Mouse (Mus musculus): ENCODE results near the gene S1pr1. TPM values are rescaled to one million over a fixed set of nuclear protein-coding genes. Genes with fewer than 3 reads are reported as not detected.
A peak's percentile ranks its signal among the peaks of the same experiment; 100 is the strongest.

The S1pr1 gene
- polyA plus RNA-seq, 1 experiment from 2014 or later: 18.9 TPM

- no peak overlapping the region for H3K9ac ChIP-seq
- H3K4me1 ChIP-seq: no peaks in the 10 kb centered on the region
- no peak for ATAC-seq (ENCODE audit: low FRiP score, low read depth)
- 91% methylated on average over 3 of the region's 3 CpGs for WGBS
- H3K4me3 ChIP-seq: no peak overlapping the region
- no peak overlapping the region for H3K27ac ChIP-seq
- no peak overlapping the region for H3K4me2 ChIP-seq (replicated peaks)
- H3K36me3 ChIP-seq: no peaks in the 10 kb centered on the region
- H3K27me3 ChIP-seq (replicated peaks): no peaks in the 10 kb centered on the region
- no peaks in the 10 kb centered on the region for H3K9me3 ChIP-seq
Measured at GRCm38 (mm10) chr3:115735540-115735939, 20.7 kb upstream of the S1pr1 start.

DNA sequence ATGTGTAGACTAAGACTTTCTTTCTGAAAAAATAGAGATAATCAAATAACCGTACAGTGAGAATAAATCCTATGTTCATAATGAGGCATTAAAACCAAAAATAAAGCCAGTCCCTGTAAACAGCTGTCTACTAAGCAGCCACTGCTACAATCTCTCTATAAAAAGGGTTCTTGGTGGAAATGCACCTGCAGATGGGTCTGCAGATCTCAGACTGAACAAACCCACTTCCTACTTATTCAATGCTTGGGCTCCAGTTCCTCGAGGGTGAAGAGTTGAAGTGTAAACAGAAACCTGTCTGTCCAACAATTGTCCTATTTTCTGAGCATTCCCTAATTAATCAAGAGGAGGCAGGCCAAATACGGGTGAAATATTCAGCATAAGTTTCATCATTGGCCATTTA, 20.0 kb upstream of the S1pr1 start:
- Histone ChIP-seq H3K36me3 (no peaks in the 10 kb centered on the region), H3K9ac (no peak overlapping the region), H3K4me1 (no peaks in the 10 kb centered on the region), H3K27me3 (replicated peaks) (no peaks in the 10 kb centered on the region), H3K9me3 (no peaks in the 10 kb centered on the region), H3K4me2 (replicated peaks) (no peak overlapping the region), H3K27ac (no peak overlapping the region), H3K4me3 (no peak overlapping the region)
- no peak for ATAC-seq (ENCODE audit: low FRiP score, low read depth)
- 84% methylated on average over 3 of the region's 3 CpGs for WGBS

DNA sequence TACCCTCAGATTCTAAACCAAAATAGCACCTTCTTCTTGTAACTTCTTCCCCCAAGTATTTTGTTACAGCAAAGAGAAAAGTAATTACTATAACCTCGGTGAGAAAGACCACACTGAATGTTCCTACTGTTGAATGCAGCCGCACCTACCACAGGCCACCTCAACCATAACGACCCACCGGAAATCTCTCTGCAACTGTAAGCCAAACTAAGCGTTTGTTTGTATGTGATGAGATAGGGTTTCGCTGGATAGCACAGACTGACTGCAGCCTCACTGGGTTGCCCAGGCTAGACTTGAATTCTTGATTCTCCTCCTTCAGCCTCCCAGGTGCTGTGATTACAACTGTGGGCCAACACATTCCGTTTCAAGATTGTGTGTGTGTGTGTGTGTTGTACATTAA, 15.5 kb upstream of the S1pr1 start:
- Histone ChIP-seq H3K27ac (no peak overlapping the region), H3K9me3 (no peaks in the 10 kb centered on the region), H3K36me3 (no peaks in the 10 kb centered on the region), H3K4me2 (replicated peaks) (no peak overlapping the region), H3K4me1 (no peaks in the 10 kb centered on the region), H3K27me3 (replicated peaks) (no peaks in the 10 kb centered on the region), H3K9ac (no peak overlapping the region), H3K4me3 (no peak overlapping the region)
- no peak for ATAC-seq (ENCODE audit: low FRiP score, low read depth)
- WGBS: 92% methylated on average over 7 of the region's 7 CpGs

DNA sequence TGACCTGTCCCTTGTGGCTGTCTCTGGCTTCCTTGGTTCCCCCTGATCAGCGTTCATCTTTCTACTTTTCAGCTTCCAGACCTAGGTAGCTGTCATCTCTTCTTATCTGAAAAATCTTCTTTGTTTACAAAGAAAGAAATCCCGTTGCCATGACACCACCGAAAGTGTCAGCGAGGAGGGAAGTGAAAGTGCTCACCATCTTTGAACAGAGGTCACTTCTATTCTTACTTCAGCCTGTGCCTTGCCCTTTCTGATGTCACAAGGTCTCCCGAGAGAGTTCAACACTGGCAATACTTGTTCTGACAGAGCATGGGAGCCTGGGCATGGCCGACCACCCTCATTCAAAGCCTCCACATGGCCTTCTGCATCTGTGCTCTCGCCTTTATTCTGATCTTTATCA, 14.3 kb upstream of the S1pr1 start:
- Histone ChIP-seq H3K4me1 (no peaks in the 10 kb centered on the region), H3K9ac (no peak overlapping the region), H3K9me3 (no peaks in the 10 kb centered on the region), H3K27ac (no peak overlapping the region), H3K27me3 (replicated peaks) (no peaks in the 10 kb centered on the region), H3K4me3 (no peak overlapping the region), H3K4me2 (replicated peaks) (no peak overlapping the region), H3K36me3 (no peaks in the 10 kb centered on the region)
- no peak for ATAC-seq (ENCODE audit: low FRiP score, low read depth)
- WGBS: 77% methylated on average over 7 of the region's 7 CpGs

DNA sequence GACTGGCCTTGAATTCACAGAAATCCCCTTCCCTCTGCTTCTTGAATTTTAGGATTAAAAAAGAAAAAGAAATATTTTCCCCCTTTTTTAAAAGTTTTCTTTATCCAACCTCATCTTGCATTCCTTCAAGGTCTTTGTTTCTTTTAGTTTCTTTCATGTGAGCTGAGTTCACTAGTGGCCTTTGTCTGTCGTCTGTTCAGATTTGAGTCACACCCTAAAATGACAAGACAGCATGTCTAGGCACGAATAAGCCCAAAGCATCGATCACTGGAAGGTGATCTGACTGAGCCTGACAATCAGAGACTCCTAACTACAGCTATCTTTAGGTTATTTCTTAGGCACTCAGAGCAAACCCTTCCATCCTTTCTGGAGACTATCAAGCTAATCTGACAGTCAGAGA, 13.3 kb upstream of the S1pr1 start:
- no peak overlapping the region for H3K27ac ChIP-seq
- no peak overlapping the region for H3K4me3 ChIP-seq
- 71% methylated on average over 3 of the region's 3 CpGs for WGBS
- H3K9me3 ChIP-seq: no peaks in the 10 kb centered on the region
- H3K27me3 ChIP-seq (replicated peaks): no peaks in the 10 kb centered on the region
- no peak for ATAC-seq (ENCODE audit: low FRiP score, low read depth)
- no peak overlapping the region for H3K4me2 ChIP-seq (replicated peaks)
- no peak overlapping the region for H3K9ac ChIP-seq
- H3K36me3 ChIP-seq: no peaks in the 10 kb centered on the region
- H3K4me1 ChIP-seq: no peaks in the 10 kb centered on the region

GRCm38 (mm10) chr3:115718886-115719285, 4.0 kb upstream of the S1pr1 start:
- Histone ChIP-seq H3K9me3 (no peaks in the 10 kb centered on the region), H3K4me3 (no peak overlapping the region), H3K4me1 (peaks cover 9% of the 10 kb centered on the region), H3K36me3 (no peaks in the 10 kb centered on the region), H3K27me3 (replicated peaks) (peaks cover 7% of the 10 kb centered on the region; the same call in 1 of the 2 replicates), H3K9ac (no peak overlapping the region), H3K27ac (no peak overlapping the region), H3K4me2 (replicated peaks) (no peak overlapping the region)
- no peak for ATAC-seq (ENCODE audit: low FRiP score, low read depth)
- WGBS: 84% methylated on average over 6 of the region's 6 CpGs

GRCm38 (mm10) chr3:115715900-115716515, 1.1 kb upstream of the S1pr1 start:
- H3K9ac ChIP-seq: peak overlapping the region; percentile 61; the same call in 1 of the 2 replicates
- 86% methylated on average over 3 of the region's 3 CpGs for WGBS
- H3K4me1 ChIP-seq: peaks cover 15% of the 10 kb centered on the region
- peak overlapping the region; percentile 48 for H3K4me3 ChIP-seq
- peaks cover 7% of the 10 kb centered on the region for H3K27me3 ChIP-seq (replicated peaks)
- no peaks in the 10 kb centered on the region for H3K9me3 ChIP-seq
- ATAC-seq (ENCODE audit: low FRiP score, low read depth): no peak
- peaks cover 4% of the 10 kb centered on the region for H3K36me3 ChIP-seq
- peak overlapping the region; percentile 80 for H3K4me2 ChIP-seq (replicated peaks)
- H3K27ac ChIP-seq: no peak overlapping the region

DNA sequence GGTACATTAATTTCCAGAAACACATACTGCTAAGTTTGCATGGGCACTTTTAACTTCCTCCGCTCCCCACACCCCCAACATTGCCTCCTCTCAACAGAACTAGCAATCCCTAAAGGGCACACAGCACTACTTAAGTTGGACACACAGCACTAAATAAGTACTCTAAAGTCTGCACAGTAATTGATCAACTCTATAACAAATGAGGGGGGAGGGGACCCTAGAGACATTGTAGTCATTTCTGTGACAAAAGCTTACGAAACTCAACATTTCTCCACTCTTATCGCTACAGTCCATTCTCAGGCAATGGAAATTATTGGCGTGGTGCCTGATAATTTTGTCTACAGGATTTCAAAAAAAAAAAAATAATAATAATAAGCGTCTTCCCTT, 830 bp downstream of the S1pr1 start:
- H3K36me3 ChIP-seq: peaks cover 4% of the 10 kb centered on the region
- peaks cover 7% of the 10 kb centered on the region for H3K27me3 ChIP-seq (replicated peaks)
- peaks cover 15% of the 10 kb centered on the region for H3K4me1 ChIP-seq
- no peak for ATAC-seq (ENCODE audit: low FRiP score, low read depth)
- H3K9ac ChIP-seq: peak overlapping the region; percentile 44; the same call in 1 of the 2 replicates
- no peak overlapping the region for H3K27ac ChIP-seq
- 7% methylated on average over 5 of the region's 5 CpGs for WGBS
- no peaks in the 10 kb centered on the region for H3K9me3 ChIP-seq
- peak overlapping the region; percentile 80 for H3K4me2 ChIP-seq (replicated peaks)
- peak overlapping the region; percentile 48 for H3K4me3 ChIP-seq

DNA sequence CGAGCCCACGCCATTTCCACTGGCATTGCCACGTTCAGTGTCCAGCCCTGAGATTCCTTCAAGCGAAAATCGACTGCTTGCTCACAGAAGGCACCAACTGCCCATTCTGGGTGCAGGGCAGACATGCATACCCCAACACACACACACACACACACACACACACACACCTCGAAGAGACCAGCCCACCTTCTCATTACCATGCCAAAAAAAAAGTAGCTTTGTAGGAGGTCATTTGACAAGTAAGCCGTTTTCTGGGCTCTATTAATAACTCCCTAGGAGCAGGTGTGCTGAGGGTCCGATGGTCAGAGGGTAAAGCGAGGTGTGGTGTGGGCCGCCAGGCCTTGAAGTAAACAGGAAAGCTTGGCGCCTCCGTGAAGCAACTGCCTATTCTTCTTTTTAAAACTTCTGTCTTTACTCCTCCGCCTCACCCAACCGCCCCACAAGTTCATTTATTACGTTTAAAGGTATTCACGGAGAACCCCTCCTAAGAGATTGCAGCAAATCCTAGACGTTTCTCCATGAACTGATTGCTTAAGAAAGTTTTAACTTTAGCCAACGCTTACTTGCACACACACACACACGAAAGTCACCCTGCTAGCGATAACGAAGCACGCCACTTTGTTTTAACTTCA, 1.3 kb downstream of the S1pr1 start:
- WGBS: 12% methylated on average over 22 of the region's 22 CpGs
- Histone ChIP-seq H3K4me2 (replicated peaks) (peak overlapping the region; percentile 80), H3K27me3 (replicated peaks) (peaks cover 7% of the 10 kb centered on the region), H3K9ac (peak overlapping the region; percentile 44; the same call in 1 of the 2 replicates), H3K4me1 (peaks cover 15% of the 10 kb centered on the region), H3K9me3 (no peaks in the 10 kb centered on the region), H3K27ac (no peak overlapping the region), H3K4me3 (peak overlapping the region; percentile 48), H3K36me3 (peaks cover 4% of the 10 kb centered on the region)
- ATAC-seq (ENCODE audit: low FRiP score, low read depth): no peak

DNA sequence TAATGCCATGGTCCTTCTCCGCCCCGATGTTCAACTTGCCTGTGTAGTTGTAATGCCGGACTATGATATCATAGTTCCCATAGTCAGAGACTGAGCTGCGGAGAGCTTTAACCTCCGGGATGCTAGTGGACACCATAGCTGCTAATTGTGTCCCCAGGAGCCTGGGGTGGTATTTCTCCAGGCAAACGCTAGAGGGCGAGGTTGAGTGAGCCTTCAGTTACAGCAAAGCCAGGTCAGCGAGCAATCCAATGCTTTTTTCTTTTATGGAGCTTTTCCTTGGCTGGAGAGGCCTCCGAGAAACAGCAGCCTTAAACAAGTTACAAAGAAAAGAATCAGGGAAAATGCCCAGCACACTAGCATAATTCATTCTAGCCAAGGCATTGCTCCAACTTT, 2.1 kb downstream of the S1pr1 start:
- Histone ChIP-seq H3K27ac (no peak overlapping the region), H3K4me2 (replicated peaks) (peak overlapping the region; percentile 80), H3K9ac (no peak overlapping the region), H3K4me3 (no peak overlapping the region), H3K4me1 (peaks cover 15% of the 10 kb centered on the region), H3K9me3 (no peaks in the 10 kb centered on the region), H3K27me3 (replicated peaks) (peaks cover 7% of the 10 kb centered on the region), H3K36me3 (peaks cover 4% of the 10 kb centered on the region)
- no peak for ATAC-seq (ENCODE audit: low FRiP score, low read depth)
- WGBS: 21% methylated on average over 9 of the region's 9 CpGs

- ATAC-seq (ENCODE audit: low FRiP score, low read depth): no peak
- Histone ChIP-seq H3K9me3 (no peaks in the 10 kb centered on the region), H3K9ac (no peak overlapping the region), H3K36me3 (peaks cover 4% of the 10 kb centered on the region), H3K4me2 (replicated peaks) (peak overlapping the region; percentile 80), H3K27ac (no peak overlapping the region), H3K27me3 (replicated peaks) (peaks cover 7% of the 10 kb centered on the region), H3K4me1 (peaks cover 15% of the 10 kb centered on the region), H3K4me3 (no peak overlapping the region)
- WGBS: 92% methylated on average over 27 of the region's 27 CpGs
Measured at GRCm38 (mm10) chr3:115711924-115712807, 2.7 kb downstream of the S1pr1 start.

DNA sequence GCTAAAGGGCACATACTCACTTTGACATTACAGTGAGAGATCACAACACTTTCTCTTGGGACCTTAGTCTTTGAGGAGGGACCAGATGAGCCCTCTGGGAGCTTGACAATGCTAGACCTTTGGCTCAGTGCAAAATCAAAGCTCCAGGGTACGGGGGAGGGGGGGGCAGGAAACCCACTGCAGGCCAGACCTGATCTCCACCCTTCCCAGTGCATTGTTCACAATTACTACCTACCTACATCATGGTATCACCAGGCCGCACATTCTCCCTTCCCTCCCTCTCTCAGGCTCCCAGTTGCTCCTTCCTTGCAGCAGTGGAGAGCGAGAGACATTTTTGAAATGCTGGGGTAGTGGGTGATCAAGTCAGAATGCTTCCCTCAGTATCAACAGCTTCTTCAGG, 3.5 kb downstream of the S1pr1 start:
- no peak overlapping the region for H3K27ac ChIP-seq

More for the DNA sequence above, 3.5 kb downstream of the S1pr1 start:
- Histone ChIP-seq H3K9ac (no peak overlapping the region), H3K4me3 (no peak overlapping the region), H3K4me2 (replicated peaks) (peak overlapping the region; percentile 14), H3K9me3 (no peaks in the 10 kb centered on the region), H3K4me1 (peaks cover 15% of the 10 kb centered on the region), H3K27me3 (replicated peaks) (peaks cover 7% of the 10 kb centered on the region), H3K36me3 (peaks cover 4% of the 10 kb centered on the region)
- no peak for ATAC-seq (ENCODE audit: low FRiP score, low read depth)
- WGBS: 88% methylated on average over 3 of the region's 3 CpGs

Data from neural tube, embryonic 12.5 days (tissue).